Mouse (Mus musculus): ENCODE data around the gene Padi4. TPM values are rescaled to one million over a fixed set of nuclear protein-coding genes. Genes with fewer than 3 reads are reported as not detected.

Padi4 gene
- total and polyA plus RNA-seq, 3 experiments: 0.70 to 2.6 (median 2.5) TPM

DNA sequence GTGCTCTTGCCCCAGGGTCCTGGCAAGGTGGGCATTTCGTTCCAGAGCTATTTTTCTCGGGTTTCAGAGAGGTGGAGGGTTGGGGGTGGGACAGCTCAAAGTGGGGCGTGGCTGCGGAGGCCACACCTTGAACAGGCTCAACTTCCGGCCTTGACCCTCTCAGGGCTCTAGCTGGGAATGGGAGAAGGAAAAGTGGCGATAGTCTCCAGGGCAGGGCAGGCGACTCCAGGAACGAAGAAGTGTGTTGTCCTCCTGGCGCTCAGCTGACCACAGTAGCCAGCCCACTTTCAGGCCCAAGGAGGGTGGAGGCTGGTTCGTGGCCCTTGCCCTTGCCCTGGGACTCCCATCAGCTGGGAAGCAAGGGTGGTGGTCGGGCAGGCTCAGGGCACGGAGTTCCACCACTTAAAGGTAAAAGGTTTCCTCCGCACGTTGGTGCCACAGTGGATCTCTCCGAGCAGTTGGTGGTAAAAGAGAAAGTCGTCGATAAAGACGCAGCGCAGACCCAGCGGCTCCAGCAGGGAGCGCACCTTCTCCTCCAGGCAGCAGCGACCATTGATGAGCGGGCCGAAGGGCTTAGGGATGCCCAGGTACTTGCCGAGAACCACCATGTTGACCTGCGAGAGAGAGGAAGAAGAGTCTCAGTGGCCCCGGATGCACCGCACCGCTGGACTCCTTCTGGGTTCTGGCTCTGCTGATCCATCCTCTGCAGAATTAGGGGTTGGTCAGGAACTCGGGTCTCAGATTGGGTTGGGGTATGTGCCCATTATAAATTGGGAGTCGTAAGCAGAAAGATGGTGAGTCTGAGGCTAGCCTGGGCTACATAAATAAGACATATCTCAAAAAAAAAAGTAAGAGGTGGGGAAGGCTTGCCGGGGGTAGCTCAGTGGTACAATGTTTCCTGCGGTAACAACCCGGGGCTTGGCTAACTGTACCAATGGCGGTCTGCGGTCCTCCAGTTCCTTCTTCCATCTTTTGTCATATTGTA, 40.5 kb upstream of the Padi4 start:
- no peak overlapping the region for H3K27ac ChIP-seq
- H3K4me1 ChIP-seq (ENCODE audit: control insufficient read depth, insufficient read depth, low read length): no peaks in the 10 kb centered on the region
- peak; percentile 39 to 40 for DNase-seq
- WGBS: 32% methylated on average over 36 of the region's 36 CpGs
- H3K36me3 ChIP-seq (ENCODE audit: control insufficient read depth, insufficient read depth, low read length): no peaks in the 10 kb centered on the region
- H3K79me2 ChIP-seq (replicated peaks; ENCODE audit: control insufficient read depth, insufficient read depth, low read length): no peaks in the 10 kb centered on the region
- H3K4me3 ChIP-seq: peak overlapping the region; percentile 41
- peak overlapping the region; percentile 26 for H3K9ac ChIP-seq (ENCODE audit: low read depth, low read length)
- TF ChIP-seq CTCF (IDR thresholded peaks at IDR 0.05): peak; percentile 60
- no peak for TF ChIP-seq POLR2A (IDR thresholded peaks at IDR 0.05; ENCODE audit: insufficient read depth, low read depth, low read length)
- H3K27me3 ChIP-seq (ENCODE audit: control insufficient read depth, insufficient read depth, low read length): peaks cover 1% of the 10 kb centered on the region; the same call in 1 of the 2 replicates
- intact Hi-C loops (cut with DNase I): loop anchor here (5.0 kb wide), 1 partner anchor 143 kb away; no protein-coding TSS in a partner anchor

DNA sequence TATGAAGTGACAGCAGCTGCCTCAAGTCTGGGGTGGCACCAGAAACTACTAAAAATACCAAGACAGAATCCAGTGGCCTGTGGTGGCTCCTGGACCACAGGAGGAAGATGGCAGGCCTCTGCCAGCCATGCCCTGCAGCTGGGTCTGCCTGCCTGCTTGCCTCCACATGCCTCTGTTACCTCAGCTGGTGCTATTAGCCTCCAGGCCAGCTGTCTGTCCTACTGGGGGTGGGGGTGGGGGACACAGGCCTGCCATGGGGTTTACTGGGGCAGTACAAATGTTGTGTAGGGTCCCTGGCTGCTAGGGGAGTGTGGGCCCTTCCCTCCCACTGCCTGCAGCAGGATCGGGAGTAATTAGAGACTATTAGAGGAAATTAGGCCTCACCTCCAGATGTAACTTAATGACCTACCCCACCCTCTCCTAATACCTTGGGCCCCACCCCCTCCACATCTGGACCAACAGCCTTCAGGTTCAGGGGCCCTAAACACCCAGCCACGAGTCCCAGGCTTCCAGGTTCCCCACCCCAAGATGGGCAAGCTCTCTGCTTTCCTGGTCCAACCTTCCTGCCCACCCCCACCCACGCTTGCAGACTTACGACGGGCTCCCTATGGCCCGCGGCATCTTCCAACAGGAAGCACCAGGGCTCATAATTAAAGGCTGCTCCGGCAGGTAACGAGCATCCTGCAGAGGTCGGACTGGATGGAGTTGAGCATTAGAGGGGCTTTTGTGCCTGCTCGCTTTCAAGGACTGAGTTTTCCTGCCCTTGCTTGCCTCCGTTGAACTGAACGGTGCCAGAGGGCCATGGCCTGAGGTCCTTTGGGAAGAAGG, 39.5 kb upstream of the Padi4 start:
- Histone ChIP-seq H3K27me3 (ENCODE audit: control insufficient read depth, insufficient read depth, low read length) (peaks cover 1% of the 10 kb centered on the region; the same call in 1 of the 2 replicates), H3K79me2 (replicated peaks; ENCODE audit: control insufficient read depth, insufficient read depth, low read length) (no peaks in the 10 kb centered on the region), H3K36me3 (ENCODE audit: control insufficient read depth, insufficient read depth, low read length) (no peaks in the 10 kb centered on the region), H3K27ac (no peak overlapping the region), H3K9ac (ENCODE audit: low read depth, low read length) (no peak overlapping the region), H3K4me1 (ENCODE audit: control insufficient read depth, insufficient read depth, low read length) (no peaks in the 10 kb centered on the region), H3K4me3 (no peak overlapping the region)
- intact Hi-C loops (cut with DNase I): no loop called here
- no peak for TF ChIP-seq CTCF (IDR thresholded peaks at IDR 0.05)
- no peak for TF ChIP-seq EP300 (IDR thresholded peaks at IDR 0.05; ENCODE audit: insufficient read depth, low read depth, low read length)
- TF ChIP-seq POLR2A (IDR thresholded peaks at IDR 0.05; ENCODE audit: insufficient read depth, low read depth, low read length): no peak
- WGBS: 45% methylated on average over 13 of the region's 13 CpGs
- DNase-seq: no peak

DNA sequence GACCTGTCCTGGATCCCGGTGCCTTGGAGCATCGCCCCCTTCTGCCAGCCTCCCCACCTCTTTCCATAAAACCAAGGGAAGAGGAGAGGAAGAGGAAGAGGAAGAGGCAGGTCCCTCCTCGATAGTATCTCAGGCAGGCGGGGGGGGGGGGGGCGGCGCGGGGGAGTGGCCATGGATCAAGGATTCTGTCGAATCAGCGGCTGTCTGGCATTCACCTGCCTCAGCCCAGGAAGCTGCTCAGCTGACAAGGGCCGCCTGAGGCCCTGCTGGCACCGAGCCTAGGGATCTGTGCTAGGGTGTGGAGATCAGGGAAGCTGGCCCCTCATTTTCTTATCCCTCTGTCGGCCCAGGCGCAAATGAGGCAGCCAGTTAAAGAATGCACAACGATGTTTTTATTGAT, 38.6 kb upstream of the Padi4 start:
- peak in 1 of 2 experiments; percentile 27 for DNase-seq
- intact Hi-C loops (cut with DNase I): no loop called here

DNA sequence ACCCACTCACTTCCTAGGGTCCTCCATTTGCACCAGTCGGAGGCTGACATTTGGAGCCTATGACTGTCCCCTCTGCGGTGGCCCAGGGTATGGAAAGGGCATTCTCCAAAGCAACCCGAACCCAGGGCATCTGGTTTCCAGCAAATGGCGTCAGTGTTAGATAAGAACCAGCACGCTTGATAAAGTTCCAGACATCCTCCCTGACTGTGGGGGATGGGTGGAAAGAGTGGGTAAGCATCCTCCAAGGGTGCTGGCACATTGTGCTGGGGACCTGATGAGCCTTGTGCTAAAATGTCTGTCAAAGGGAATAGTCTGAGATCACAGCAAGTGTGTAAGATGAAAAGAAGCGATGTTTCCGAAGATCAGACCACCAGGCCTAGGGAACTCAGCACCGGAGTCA, 38.2 kb upstream of the Padi4 start:
- no peak overlapping the region for H3K27ac ChIP-seq
- no peaks in the 10 kb centered on the region for H3K4me1 ChIP-seq (ENCODE audit: control insufficient read depth, insufficient read depth, low read length)
- WGBS: 5% methylated on average over 8 of the region's 8 CpGs

More for the DNA sequence above, 38.6 kb upstream of the Padi4 start:
- no peaks in the 10 kb centered on the region for H3K4me1 ChIP-seq (ENCODE audit: control insufficient read depth, insufficient read depth, low read length)
- TF ChIP-seq CTCF (IDR thresholded peaks at IDR 0.05) (no peak), EP300 (IDR thresholded peaks at IDR 0.05; ENCODE audit: insufficient read depth, low read depth, low read length) (no peak), POLR2A (IDR thresholded peaks at IDR 0.05; ENCODE audit: insufficient read depth, low read depth, low read length) (no peak)
- H3K4me3 ChIP-seq: no peak overlapping the region
- H3K27me3 ChIP-seq (ENCODE audit: control insufficient read depth, insufficient read depth, low read length): peaks cover 1% of the 10 kb centered on the region; the same call in 1 of the 2 replicates
- no peak overlapping the region for H3K9ac ChIP-seq (ENCODE audit: low read depth, low read length)
- no peak overlapping the region for H3K27ac ChIP-seq
- H3K79me2 ChIP-seq (replicated peaks; ENCODE audit: control insufficient read depth, insufficient read depth, low read length): no peaks in the 10 kb centered on the region
- no peaks in the 10 kb centered on the region for H3K36me3 ChIP-seq (ENCODE audit: control insufficient read depth, insufficient read depth, low read length)
- WGBS: 21% methylated on average over 9 of the region's 14 CpGs

DNA sequence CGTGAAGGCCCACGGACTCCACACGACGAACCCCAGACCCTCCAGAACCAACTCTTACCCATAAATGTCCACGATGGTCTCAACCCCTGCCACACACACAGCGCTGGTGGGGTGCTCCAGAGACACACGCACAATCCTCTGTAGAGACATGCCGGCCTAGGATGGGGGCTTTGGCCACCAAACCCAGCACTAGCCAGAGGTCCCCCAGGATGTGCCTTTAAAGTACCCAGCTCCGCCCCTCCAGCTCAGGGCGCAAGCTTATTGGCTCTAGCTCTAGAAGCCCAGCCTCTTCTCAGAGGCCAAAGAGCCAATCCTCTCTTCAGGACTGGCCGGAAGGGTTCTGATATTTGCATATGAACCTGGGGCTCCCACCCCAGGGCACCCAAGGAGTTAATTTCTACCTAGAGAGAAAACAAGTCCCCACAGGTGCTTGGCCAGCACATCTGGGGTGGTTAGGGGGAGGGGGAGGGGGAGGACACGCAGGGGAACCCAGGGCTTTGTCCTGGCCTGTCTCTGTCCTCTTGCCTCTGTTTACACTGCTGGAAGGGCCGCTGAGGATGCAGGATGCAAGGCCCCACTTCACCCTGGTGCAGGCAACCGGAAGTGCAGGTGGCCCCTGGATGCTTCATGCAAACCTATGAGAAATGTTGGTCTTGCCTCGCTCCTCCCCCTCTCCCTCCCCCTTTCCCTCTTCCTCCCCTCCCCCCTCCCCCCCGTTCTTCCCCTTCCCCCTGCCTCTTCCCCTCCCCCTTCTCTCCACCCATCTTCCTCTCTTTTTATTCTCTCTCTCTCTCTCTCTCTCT, 36.6 kb upstream of the Padi4 start, which contains the start of gene Padi3:
TSS of gene Padi3 (minus strand) at position 191 of the 803 bp plus-strand sequence.
- H3K36me3 ChIP-seq (ENCODE audit: control insufficient read depth, insufficient read depth, low read length): no peaks in the 10 kb centered on the region
- no peak within 1 kb of the TSS for H3K4me3 ChIP-seq
- no peaks in the 10 kb centered on the region for H3K79me2 ChIP-seq (replicated peaks; ENCODE audit: control insufficient read depth, insufficient read depth, low read length)
- WGBS: 83% methylated on average over 14 of the region's 16 CpGs
- DNase-seq: no peak
- no peak within 1 kb of the TSS for H3K9ac ChIP-seq (ENCODE audit: low read depth, low read length)
- no peaks in the 10 kb centered on the region for H3K27me3 ChIP-seq (ENCODE audit: control insufficient read depth, insufficient read depth, low read length)
- no peak within 1 kb of the TSS for H3K27ac ChIP-seq
- H3K4me1 ChIP-seq (ENCODE audit: control insufficient read depth, insufficient read depth, low read length): no peaks in the 10 kb centered on the region
- TF ChIP-seq CTCF (IDR thresholded peaks at IDR 0.05) (no peak), EP300 (IDR thresholded peaks at IDR 0.05; ENCODE audit: insufficient read depth, low read depth, low read length) (no peak), POLR2A (IDR thresholded peaks at IDR 0.05; ENCODE audit: insufficient read depth, low read depth, low read length) (no peak)
- intact Hi-C loops (cut with DNase I): no loop called here

More for the DNA sequence above, 38.2 kb upstream of the Padi4 start:
- intact Hi-C loops (cut with DNase I): no loop called here
- H3K36me3 ChIP-seq (ENCODE audit: control insufficient read depth, insufficient read depth, low read length): no peaks in the 10 kb centered on the region
- TF ChIP-seq CTCF (IDR thresholded peaks at IDR 0.05): no peak
- H3K4me3 ChIP-seq: no peak overlapping the region
- no peak for DNase-seq
- H3K27me3 ChIP-seq (ENCODE audit: control insufficient read depth, insufficient read depth, low read length): peaks cover 1% of the 10 kb centered on the region; the same call in 1 of the 2 replicates
- no peaks in the 10 kb centered on the region for H3K79me2 ChIP-seq (replicated peaks; ENCODE audit: control insufficient read depth, insufficient read depth, low read length)
- H3K9ac ChIP-seq (ENCODE audit: low read depth, low read length): no peak overlapping the region
